Mouse (Mus musculus): ENCODE data around the gene Olfr1444. TPM values are rescaled to one million over a fixed set of nuclear protein-coding genes. Genes with fewer than 3 reads are reported as not detected.

The Olfr1444 gene
- not detected in 2 replicates for polyA plus RNA-seq (2012; rRNA removed)

GRCm38 (mm10) chr19:12856983-12857382, at the start of gene Olfr1444:
Gene Olfr1444 (plus strand): TSS chr19:12857283.

GRCm38 (mm10) chr19:12846382-12846781, 10.7 kb upstream of the Olfr1444 start, which contains the start of gene Gm5244:
Gene Gm5244 (plus strand): TSS chr19:12846682.

GRCm38 (mm10) chr19:12883555-12883954, 26.5 kb downstream of the Olfr1444 start, which contains the start of gene Olfr1445:
Gene Olfr1445 (plus strand): TSS chr19:12883855.

GRCm38 (mm10) chr19:12893424-12893823, 36.3 kb downstream of the Olfr1444 start, which contains the start of gene Olfr1446:
Gene Olfr1446 (minus strand): TSS chr19:12893524.

GRCm38 (mm10) chr19:12903643-12904042, 46.6 kb downstream of the Olfr1444 start, which contains the start of gene Olfr1447:
Gene Olfr1447 (minus strand): TSS chr19:12903743.

Other genes starting within 250 kb of the Olfr1444 start
- not detected in 2 replicates for gene Glyat, start 224.0 kb upstream of the Olfr1444 start, polyA plus RNA-seq (2012; rRNA removed)
- not detected in 2 replicates for gene Olfr1442, start 186.8 kb upstream of the Olfr1444 start, polyA plus RNA-seq (2012; rRNA removed)
- gene Olfr1443, start 179.2 kb upstream of the Olfr1444 start, polyA plus RNA-seq (2012; rRNA removed), result not detected in 2 replicates
- gene Keg1, start 161.5 kb upstream of the Olfr1444 start, polyA plus RNA-seq (2012; rRNA removed), result 0.10 TPM in 1 of 2 replicates, not detected in the other
- gene Cntf, start 91.7 kb upstream of the Olfr1444 start, polyA plus RNA-seq (2012; rRNA removed), result 0.27 TPM in 1 of 2 replicates, not detected in the other
- 11.1 and 11.5 TPM in 2 replicates for gene Zfp91, start 61.2 kb upstream of the Olfr1444 start, polyA plus RNA-seq (2012; rRNA removed)
- gene Lpxn, start 61.1 kb upstream of the Olfr1444 start, polyA plus RNA-seq (2012; rRNA removed), result 2.3 and 2.5 TPM in 2 replicates
- gene Gm5244, start 10.6 kb upstream of the Olfr1444 start, polyA plus RNA-seq (2012; rRNA removed), result not detected in 2 replicates
- not detected in 2 replicates for gene Olfr1445, start 26.6 kb downstream of the Olfr1444 start, polyA plus RNA-seq (2012; rRNA removed)
- gene Olfr1446, start 36.2 kb downstream of the Olfr1444 start, polyA plus RNA-seq (2012; rRNA removed), result not detected in 2 replicates
- not detected in 2 replicates for gene Olfr1447, start 46.5 kb downstream of the Olfr1444 start, polyA plus RNA-seq (2012; rRNA removed)
- not detected in 2 replicates for gene Olfr1448, start 67.1 kb downstream of the Olfr1444 start, polyA plus RNA-seq (2012; rRNA removed)
- gene Olfr1449, start 73.6 kb downstream of the Olfr1444 start, polyA plus RNA-seq (2012; rRNA removed), result not detected in 2 replicates
- gene Olfr1450, start 93.0 kb downstream of the Olfr1444 start, polyA plus RNA-seq (2012; rRNA removed), result not detected in 2 replicates
- not detected in 2 replicates for gene Olfr1451, start 137.7 kb downstream of the Olfr1444 start, polyA plus RNA-seq (2012; rRNA removed)
- not detected in 2 replicates for gene Olfr1453, start 171.0 kb downstream of the Olfr1444 start, polyA plus RNA-seq (2012; rRNA removed)
- not detected in 2 replicates for gene Olfr1454, start 203.3 kb downstream of the Olfr1444 start, polyA plus RNA-seq (2012; rRNA removed)
- gene Olfr1457, start 240.6 kb downstream of the Olfr1444 start, polyA plus RNA-seq (2012; rRNA removed), result not detected in 2 replicates
- gene Olfr1458, start 249.5 kb downstream of the Olfr1444 start, polyA plus RNA-seq (2012; rRNA removed), result not detected in 2 replicates

All from colon, adult 2 months (tissue).